Mouse (Mus musculus) hindbrain, embryonic 11.5 days (tissue): ENCODE results near the gene Il23a. TPM values are rescaled to one million over a fixed set of nuclear protein-coding genes. Genes with fewer than 3 reads are reported as not detected.

Source experiments
- ATAC-seq: fragments of 200-750 bp; cut with Nextera tagmentation; 2 replicates; pipeline ENCODE4 v1.8.0; 2017; ENCODE audit warnings: mild to moderate bottlenecking, moderate TSS enrichment, moderate library complexity; ENCODE audit not compliant: low FRiP score
- DNase-seq: peaks from one replicate; pipeline ENCODE4 v3.0.0-alpha.2; 2015; ENCODE audit warnings: low spot score
- H3K27ac ChIP-seq: fragments of 300-500 bp; sonication (generic); 2 replicates; pipeline ENCODE4 v1.5.1; 2014; ENCODE audit warnings: mild to moderate bottlenecking, low read depth, low read length
- H3K27me3 ChIP-seq: fragments of 300-500 bp; sonication (generic); 2 replicates; pipeline ENCODE4 v1.6.1; 2014; ENCODE audit warnings: mild to moderate bottlenecking, low read length, moderate library complexity, mixed read lengths; ENCODE audit not compliant: control insufficient read depth, insufficient read depth
- H3K36me3 ChIP-seq: fragments of 300-500 bp; sonication (generic); 2 replicates; pipeline ENCODE4 v1.6.1; 2014; ENCODE audit warnings: mild to moderate bottlenecking, low read length, moderate library complexity, mixed read lengths; ENCODE audit not compliant: control insufficient read depth, insufficient read depth
- H3K4me1 ChIP-seq: fragments of 300-500 bp; sonication (generic); replicated peaks from 2 replicates; pipeline ENCODE4 v1.6.1; 2014; ENCODE audit warnings: low read length, mixed read lengths; ENCODE audit not compliant: control insufficient read depth, insufficient read depth
- H3K4me2 ChIP-seq: fragments of 300-500 bp; sonication (generic); replicated peaks from 2 replicates; pipeline ENCODE4 v1.6.1; 2014; ENCODE audit warnings: mild to moderate bottlenecking, low read depth, low read length
- H3K4me3 ChIP-seq: fragments of 300-500 bp; sonication (generic); 2 replicates; pipeline ENCODE4 v1.5.1; 2014; ENCODE audit warnings: low read depth, low read length
- H3K9ac ChIP-seq: fragments of 300-500 bp; sonication (generic); 2 replicates; pipeline ENCODE4 v1.6.1; 2014; ENCODE audit warnings: low read depth, low read length
- H3K9me3 ChIP-seq: fragments of 300-500 bp; sonication (generic); 2 replicates; pipeline ENCODE4 v1.6.1; 2016; ENCODE audit warnings: low read length; ENCODE audit not compliant: control insufficient read depth
- WGBS: fragments of 180-500 bp; shearing (Covaris S2); extraction: QIAGEN DNeasy Blood & Tissue Kit; methylation state at CpG from one replicate; pipeline ENCODE4 v1.1.7; 2014; 5-methylcytosine and 5-hydroxymethylcytosine counted together
- polyA plus RNA-seq: library from polyadenylated mRNA; unstranded; fragments of >200 nt; fragmentation: Nextera tagmentation; extraction: Ambion mirVana; gene quantifications from 2 replicates; pipeline ENCODE4 v1.2.1, GENCODE M21; 2014

Il23a gene
- polyA plus RNA-seq, 1 experiment from 2014 or later, result 0.28 TPM

GRCm38 (mm10) chr10:128250565-128250964 lies 48.0 kb downstream of the Il23a start:
- ATAC-seq (no peak), DNase-seq (no peak)
- Histone ChIP-seq H3K36me3 (peaks cover 18% of the 10 kb centered on the region), H3K27ac (no peak overlapping the region), H3K9me3 (no peaks in the 10 kb centered on the region), H3K4me1 (no peaks in the 10 kb centered on the region), H3K9ac (no peak overlapping the region), H3K4me3 (no peak overlapping the region), H3K4me2 (no peak overlapping the region), H3K27me3 (no peaks in the 10 kb centered on the region)
- 98% methylated on average over 13 of the region's 13 CpGs for WGBS

GRCm38 (mm10) chr10:128247020-128247732 lies 51.4 kb downstream of the Il23a start:
- H3K4me3 ChIP-seq, result no peak overlapping the region
- H3K27ac ChIP-seq, result no peak overlapping the region; the same call in 1 of the 2 replicates
- no peaks in the 10 kb centered on the region for H3K4me1 ChIP-seq
- H3K9ac ChIP-seq, result no peak overlapping the region
- H3K4me2 ChIP-seq, result no peak overlapping the region
- H3K9me3 ChIP-seq, result no peaks in the 10 kb centered on the region
- no peaks in the 10 kb centered on the region for H3K27me3 ChIP-seq
- ATAC-seq (no peak), DNase-seq (no peak)
- WGBS, result 82% methylated on average over 17 of the region's 17 CpGs
- peaks cover 22% of the 10 kb centered on the region for H3K36me3 ChIP-seq

Other genes with a start within 250 kb of the Il23a start
- gene Ptges3, start 239.8 kb downstream of the Il23a start, polyA plus RNA-seq, result 590 and 626 TPM in 2 replicates
- 2,416 and 2,461 TPM in 2 replicates for gene Atp5b, start 215.5 kb downstream of the Il23a start, polyA plus RNA-seq
- 20.0 and 37.6 TPM in 2 replicates for gene Baz2a, start 207.2 kb downstream of the Il23a start, polyA plus RNA-seq
- gene Rbms2, start 118.5 kb downstream of the Il23a start, polyA plus RNA-seq, result 18.9 and 19.5 TPM in 2 replicates
- gene Gls2, start 104.3 kb downstream of the Il23a start, polyA plus RNA-seq, result 1.3 and 1.5 TPM in 2 replicates
- 25.2 and 31.1 TPM in 2 replicates for gene Spryd4, start 86.9 kb downstream of the Il23a start, polyA plus RNA-seq
- 0.11 TPM in 1 of 2 replicates, not detected in the other for gene Mip, start 72.9 kb downstream of the Il23a start, polyA plus RNA-seq
- 43.1 and 43.8 TPM in 2 replicates for gene Timeless, start 66.7 kb downstream of the Il23a start, polyA plus RNA-seq
- 0.17 and 0.36 TPM in 2 replicates for gene Apon, start 44.7 kb downstream of the Il23a start, polyA plus RNA-seq
- gene Apof, start 30.1 kb downstream of the Il23a start, polyA plus RNA-seq, result not detected in 2 replicates
- gene Stat2, start 28.2 kb downstream of the Il23a start, polyA plus RNA-seq, result 15.4 and 17.3 TPM in 2 replicates
- gene Pan2, start 4.6 kb upstream of the Il23a start, polyA plus RNA-seq, result 30.5 and 31.2 TPM in 2 replicates
- gene Cnpy2, start 23.7 kb upstream of the Il23a start, polyA plus RNA-seq, result 229 and 245 TPM in 2 replicates
- gene Cs, start 39.0 kb upstream of the Il23a start, polyA plus RNA-seq, result 242 and 254 TPM in 2 replicates
- gene Coq10a, start 70.2 kb upstream of the Il23a start, polyA plus RNA-seq, result 23.8 and 24.5 TPM in 2 replicates
- 9.5 and 12.3 TPM in 2 replicates for gene Ankrd52, start 78.4 kb upstream of the Il23a start, polyA plus RNA-seq
- not detected in 2 replicates for gene Slc39a5, start 102.5 kb upstream of the Il23a start, polyA plus RNA-seq
- 125 and 130 TPM in 2 replicates for gene Nabp2, start 112.7 kb upstream of the Il23a start, polyA plus RNA-seq
- 44.2 and 44.7 TPM in 2 replicates for gene Rnf41, start 112.9 kb upstream of the Il23a start, polyA plus RNA-seq
- gene Smarcc2, start 160.5 kb upstream of the Il23a start, polyA plus RNA-seq, result 126 and 170 TPM in 2 replicates
- 742 and 751 TPM in 2 replicates for gene Myl6, start 195.4 kb upstream of the Il23a start, polyA plus RNA-seq
- 3.3 and 4.2 TPM in 2 replicates for gene Myl6b, start 199.9 kb upstream of the Il23a start, polyA plus RNA-seq
- gene Esyt1, start 227.1 kb upstream of the Il23a start, polyA plus RNA-seq, result 12.6 and 15.7 TPM in 2 replicates
- gene Zc3h10, start 249.0 kb upstream of the Il23a start, polyA plus RNA-seq, result 14.1 and 15.0 TPM in 2 replicates